Mouse (Mus musculus) forebrain, embryonic 14.5 days (tissue): ENCODE results near the gene Sp8. TPM values are rescaled to one million over a fixed set of nuclear protein-coding genes. Genes with fewer than 3 reads are reported as not detected.

ENCODE experiments used
- ATAC-seq: fragments of 200-750 bp; cut with Nextera tagmentation; 2 replicates; pipeline ENCODE4 v1.8.0; 2017; ENCODE audit warnings: mild to moderate bottlenecking, moderate library complexity
- DNase-seq: peaks from one replicate; pipeline ENCODE4 v3.0.0-alpha.2; 2015; ENCODE audit warnings: low spot score
- H3K27ac ChIP-seq: fragments of 300-500 bp; sonication (generic); 2 replicates; pipeline ENCODE4 v1.5.1; 2014; ENCODE audit warnings: low read depth, mild to moderate bottlenecking, control low read depth, low read length, moderate library complexity
- H3K27me3 ChIP-seq: fragments of 300-500 bp; sonication (generic); replicated peaks from 2 replicates; pipeline ENCODE4 v1.6.1; 2014; ENCODE audit warnings: low read length, control low read depth, mixed read lengths; ENCODE audit not compliant: control insufficient read depth, insufficient read depth
- H3K36me3 ChIP-seq: fragments of 300-500 bp; sonication (generic); 2 replicates; pipeline ENCODE4 v1.6.1; 2014; ENCODE audit warnings: low read length, control low read depth; ENCODE audit not compliant: control insufficient read depth, insufficient read depth
- H3K4me1 ChIP-seq: fragments of 300-500 bp; sonication (generic); 2 replicates; pipeline ENCODE4 v1.6.1; 2014; ENCODE audit warnings: antibody characterized with exemption, low read length, control low read depth; ENCODE audit not compliant: control insufficient read depth, insufficient read depth
- H3K4me2 ChIP-seq: fragments of 300-500 bp; sonication (generic); 2 replicates; pipeline ENCODE4 v1.6.1; 2014; ENCODE audit warnings: mild to moderate bottlenecking, control low read depth, low read length
- H3K4me3 ChIP-seq: fragments of 300-500 bp; sonication (generic); 2 replicates; pipeline ENCODE4 v1.5.1; 2014; ENCODE audit warnings: low read depth, low read length, control low read depth
- H3K9ac ChIP-seq: fragments of 300-500 bp; sonication (generic); 2 replicates; pipeline ENCODE4 v1.6.1; 2014; ENCODE audit warnings: mild to moderate bottlenecking, low read length, control low read depth, moderate library complexity
- H3K9me3 ChIP-seq: fragments of 300-500 bp; sonication (generic); replicated peaks from 2 replicates; pipeline ENCODE4 v1.6.1; 2016; ENCODE audit warnings: low read length, control low read depth, mixed read lengths; ENCODE audit not compliant: control insufficient read depth
- WGBS: fragments of 180-500 bp; shearing (Covaris S2); extraction: QIAGEN DNeasy Blood & Tissue Kit; methylation state at CpG from one replicate; pipeline ENCODE4 v1.1.7; 2014; 5-methylcytosine and 5-hydroxymethylcytosine counted together
- polyA plus RNA-seq: library from polyadenylated mRNA; unstranded; fragments of >200 nt; fragmentation: Nextera tagmentation; extraction: Ambion mirVana; gene quantifications from 2 replicates; pipeline ENCODE4 v1.2.1, GENCODE M21; 2014

The Sp8 gene
- 10.6 and 11.3 TPM in 2 replicates for polyA plus RNA-seq

DNA sequence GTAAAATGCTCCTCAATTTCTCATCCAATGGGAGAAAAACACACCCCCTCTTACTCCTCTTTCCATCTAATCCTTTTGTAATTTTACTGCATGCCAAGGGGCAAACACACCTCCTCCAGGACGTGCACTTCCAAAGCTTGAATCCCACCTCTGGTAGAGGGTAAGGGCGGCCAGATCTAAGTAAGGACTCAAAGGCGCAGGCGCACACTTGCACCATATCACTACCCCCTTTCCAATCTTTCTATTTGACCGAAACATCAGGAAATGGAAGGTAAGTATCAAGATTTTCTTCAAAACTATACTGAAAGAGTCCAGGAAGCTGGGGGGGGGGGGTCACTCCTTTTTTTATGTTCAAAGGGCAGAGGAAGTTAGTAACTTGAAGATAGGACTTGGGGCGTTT is at the start of gene Sp8:
Gene Sp8 (plus strand): TSS at position 109 of the 400 bp plus-strand sequence.
- peak within 1 kb of the TSS; percentile 76 for H3K27ac ChIP-seq
- 5% methylated on average over 6 of the region's 6 CpGs for WGBS
- no peaks in the 10 kb centered on the region for H3K36me3 ChIP-seq
- DNase-seq (no peak), ATAC-seq (no peak)
- peaks cover 36% of the 10 kb centered on the region for H3K27me3 ChIP-seq
- H3K9ac ChIP-seq = peak within 1 kb of the TSS; percentile 75
- peaks cover 3% of the 10 kb centered on the region; the same call in 1 of the 2 replicates for H3K4me1 ChIP-seq
- peak within 1 kb of the TSS; percentile 61 for H3K4me2 ChIP-seq
- H3K4me3 ChIP-seq = peak within 1 kb of the TSS; percentile 46
- no peaks in the 10 kb centered on the region for H3K9me3 ChIP-seq

GRCm38 (mm10) chr12:118811328-118811961 is 34.7 kb upstream of the Sp8 start:
- Histone ChIP-seq H3K4me3 (no peak overlapping the region), H3K27me3 (no peaks in the 10 kb centered on the region), H3K4me1 (peaks cover 3% of the 10 kb centered on the region; the same call in 1 of the 2 replicates), H3K36me3 (no peaks in the 10 kb centered on the region), H3K27ac (no peak overlapping the region), H3K9ac (no peak overlapping the region), H3K4me2 (peak overlapping the region; percentile 34; the same call in 1 of the 2 replicates), H3K9me3 (no peaks in the 10 kb centered on the region)
- ATAC-seq (peak; percentile 48; the same call in 1 of the 2 replicates), DNase-seq (peak; percentile 20)
- WGBS = under 1% methylated on average over 17 of the region's 17 CpGs

DNA sequence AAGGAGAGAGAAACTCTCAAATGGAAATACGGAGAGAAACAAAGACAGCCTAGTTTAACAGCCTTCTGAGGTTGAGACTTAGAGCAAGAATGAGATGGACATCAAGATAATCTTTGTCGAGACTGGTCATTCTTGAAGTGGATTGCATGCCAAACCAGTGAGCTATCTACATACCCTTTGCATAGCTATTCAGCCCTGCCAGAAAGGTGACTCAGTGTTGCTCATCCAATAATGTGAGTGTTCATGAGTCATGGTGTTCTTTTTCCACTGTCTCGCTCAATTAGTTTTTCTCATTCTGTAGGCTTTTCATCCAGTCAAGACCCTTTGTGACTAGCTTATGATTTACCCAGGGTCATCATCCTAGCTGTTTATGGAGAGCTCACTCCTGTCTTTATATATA is 31.6 kb upstream of the Sp8 start:
- 96% methylated on average over 3 of the region's 3 CpGs for WGBS
- H3K9ac ChIP-seq = no peak overlapping the region
- no peaks in the 10 kb centered on the region for H3K9me3 ChIP-seq
- H3K4me2 ChIP-seq = no peak overlapping the region
- H3K4me3 ChIP-seq = no peak overlapping the region
- peaks cover 3% of the 10 kb centered on the region; the same call in 1 of the 2 replicates for H3K4me1 ChIP-seq
- no peaks in the 10 kb centered on the region for H3K27me3 ChIP-seq
- DNase-seq (no peak), ATAC-seq (no peak)
- no peak overlapping the region for H3K27ac ChIP-seq
- H3K36me3 ChIP-seq = no peaks in the 10 kb centered on the region

GRCm38 (mm10) chr12:118816156-118816555 is 30.0 kb upstream of the Sp8 start:
- Histone ChIP-seq H3K4me2 (no peak overlapping the region), H3K27ac (no peak overlapping the region), H3K9ac (no peak overlapping the region), H3K27me3 (no peaks in the 10 kb centered on the region), H3K4me3 (no peak overlapping the region), H3K9me3 (no peaks in the 10 kb centered on the region), H3K36me3 (no peaks in the 10 kb centered on the region), H3K4me1 (peaks cover 3% of the 10 kb centered on the region; the same call in 1 of the 2 replicates)
- ATAC-seq (no peak), DNase-seq (no peak)

DNA sequence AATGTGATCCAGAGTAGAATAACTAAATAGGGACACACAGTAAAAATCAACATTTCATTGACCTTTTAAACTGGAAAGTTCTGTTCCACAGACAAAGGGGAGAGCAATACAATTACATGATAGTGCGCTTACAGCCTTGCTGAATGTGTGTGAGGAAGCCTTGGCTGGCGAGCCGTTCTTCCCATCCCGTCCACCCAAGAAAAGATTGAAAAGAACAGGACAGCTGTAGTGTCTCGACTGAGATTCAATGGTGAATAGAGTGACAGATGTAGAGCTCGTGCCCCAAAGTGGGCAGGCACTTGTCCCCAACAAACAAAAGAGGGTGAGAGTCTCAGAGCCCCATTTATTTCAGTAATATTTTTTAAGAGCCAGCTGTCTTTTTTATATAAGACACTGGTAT is 16.2 kb upstream of the Sp8 start:
- no peak overlapping the region for H3K9ac ChIP-seq

GRCm38 (mm10) chr12:118836411-118837341 is 9.5 kb upstream of the Sp8 start:
- DNase-seq = no peak
- WGBS = under 1% methylated on average over 50 of the region's 72 CpGs
- H3K36me3 ChIP-seq = no peaks in the 10 kb centered on the region
- peak overlapping the region; percentile 84 for H3K4me2 ChIP-seq
- H3K9me3 ChIP-seq = no peaks in the 10 kb centered on the region
- peak overlapping the region; percentile 61 for H3K9ac ChIP-seq
- peak; percentile 56 for ATAC-seq
- no peak overlapping the region for H3K27ac ChIP-seq
- peaks cover 38% of the 10 kb centered on the region for H3K27me3 ChIP-seq
- peak overlapping the region; percentile 44 for H3K4me3 ChIP-seq
- H3K4me1 ChIP-seq = peaks cover 10% of the 10 kb centered on the region; the same call in 1 of the 2 replicates

More for the DNA sequence above, 16.2 kb upstream of the Sp8 start:
- H3K4me1 ChIP-seq = no peaks in the 10 kb centered on the region
- H3K4me2 ChIP-seq = no peak overlapping the region
- ATAC-seq (no peak), DNase-seq (no peak)
- H3K36me3 ChIP-seq = no peaks in the 10 kb centered on the region
- no peaks in the 10 kb centered on the region for H3K27me3 ChIP-seq
- WGBS = 61% methylated on average over 6 of the region's 6 CpGs
- no peak overlapping the region for H3K4me3 ChIP-seq
- H3K9me3 ChIP-seq = no peaks in the 10 kb centered on the region
- no peak overlapping the region for H3K27ac ChIP-seq

GRCm38 (mm10) chr12:118837361-118837760 is 8.8 kb upstream of the Sp8 start:
- ATAC-seq (no peak), DNase-seq (no peak)
- Histone ChIP-seq H3K36me3 (no peaks in the 10 kb centered on the region), H3K4me1 (peaks cover 10% of the 10 kb centered on the region; the same call in 1 of the 2 replicates), H3K4me2 (peak overlapping the region; percentile 84), H3K27me3 (peaks cover 38% of the 10 kb centered on the region), H3K9me3 (no peaks in the 10 kb centered on the region), H3K4me3 (peak overlapping the region; percentile 44), H3K27ac (no peak overlapping the region), H3K9ac (peak overlapping the region; percentile 61; the same call in 1 of the 2 replicates)
- 17% methylated on average over 11 of the region's 11 CpGs for WGBS

GRCm38 (mm10) chr12:118838260-118838659 is 7.9 kb upstream of the Sp8 start:
- Histone ChIP-seq H3K9ac (no peak overlapping the region), H3K4me2 (no peak overlapping the region), H3K27ac (no peak overlapping the region), H3K27me3 (peaks cover 38% of the 10 kb centered on the region), H3K4me3 (no peak overlapping the region), H3K9me3 (no peaks in the 10 kb centered on the region), H3K36me3 (no peaks in the 10 kb centered on the region), H3K4me1 (peaks cover 10% of the 10 kb centered on the region; the same call in 1 of the 2 replicates)
- DNase-seq (no peak), ATAC-seq (no peak)
- 16% methylated on average over 2 of the region's 2 CpGs for WGBS
